Comparison of ENCODE assay signal across 17 mouse cellular contexts in genomic region chr3:152457308-152458035, GRCm38 (mm10).
DNase-seq lines count a peak whose midpoint lies in the region; ATAC-seq and TF ChIP-seq lines count a peak whose summit lies in the region.
"Had no signal": no experiment of that assay in that cellular context is flagged by ENCODE, and none has a peak within 500 bp of the region (broad histone marks: within the 10 kb centered on the region; RNA-seq: fewer than 3 reads in every experiment).

No protein-coding gene starts in this region.

- peak; percentile 92 for DNase-seq in heart, adult 11 months
- no peak for DNase-seq in heart, postnatal 36 days
- DNase-seq in c-Kit-positive CD71-positive TER-119-negative erythroid progenitor cells, embryonic 14.5 days (ENCODE audit: low read depth): peak; percentile 40
- DNase-seq in heart, postnatal 0 days (ENCODE audit: low spot score): no peak
- no peak for DNase-seq in adrenal gland, adult 18-20 months (ENCODE audit: low spot score in 2 of 2)
- DNase-seq in retina, embryonic 14.5 days (ENCODE audit: low spot score): no peak
- no peak for DNase-seq in kidney, postnatal 25 days
- DNase-seq: cerebellum, adult 18-20 months; gastrocnemius, postnatal 14 days; kidney, adult 8-10 months; lung, postnatal 10 days had no signal

- H3K4me2 ChIP-seq in heart, postnatal 0 days (ENCODE audit: low read depth, low read length): no peak overlapping the region
- H3K4me2 ChIP-seq: forebrain, embryonic 15.5 days; limb, embryonic 13.5 days; midbrain, embryonic 13.5 days had no signal

- no peak for TF ChIP-seq CTCF in heart, postnatal 0 days (IDR thresholded peaks at IDR 0.05; ENCODE audit: low read depth)

- no peak overlapping the region for H3K9ac ChIP-seq in heart, postnatal 0 days (replicated peaks; ENCODE audit: low read depth, low read length)
- H3K9ac ChIP-seq: forebrain, embryonic 15.5 days; limb, embryonic 13.5 days; midbrain, embryonic 13.5 days had no signal

- peak; percentile 66; the same call in 1 of the 2 replicates for ATAC-seq in heart, postnatal 0 days (ENCODE audit: insufficient read depth, low read depth)
- ATAC-seq in megakaryocyte progenitor cell, adult 5-6 weeks (replicated peaks; ENCODE audit: poor library complexity): peak; percentile 96
- ATAC-seq: forebrain, embryonic 15.5 days; hindbrain, embryonic 16.5 days; midbrain, embryonic 13.5 days had no signal

- peak overlapping the region; percentile 56 for H3K27ac ChIP-seq in heart, postnatal 0 days (ENCODE audit: low read depth)
- H3K27ac ChIP-seq: forebrain, embryonic 15.5 days; left cerebral cortex, adult 2 months; limb, embryonic 13.5 days; midbrain, embryonic 13.5 days had no signal

- WGBS in heart, postnatal 0 days: 36% methylated on average over 2 of the region's 2 CpGs

- H3K4me3 ChIP-seq in heart, postnatal 0 days (ENCODE audit: low read depth, low read length): no peak overlapping the region
- H3K4me3 ChIP-seq: forebrain, embryonic 15.5 days; left cerebral cortex, adult 2 months; limb, embryonic 13.5 days; midbrain, embryonic 13.5 days had no signal

- H3K9me3 ChIP-seq in heart, postnatal 0 days (replicated peaks; ENCODE audit: control insufficient read depth, low read length): no peaks in the 10 kb centered on the region
- H3K9me3 ChIP-seq: forebrain, embryonic 15.5 days; limb, embryonic 13.5 days; midbrain, embryonic 13.5 days had no signal

- H3K4me1 ChIP-seq in heart, postnatal 0 days (ENCODE audit: control insufficient read depth, insufficient read depth): 0 out of 2 replicates have a peak, but pooled peaks cover 5% of the 10 kb centered on the region
- H3K4me1 ChIP-seq: forebrain, embryonic 15.5 days; midbrain, embryonic 13.5 days had no signal

- intact Hi-C loops in heart, postnatal 36 days (cut with DNase I): no loop called here

- H3K27me3 ChIP-seq in heart, postnatal 0 days (ENCODE audit: control insufficient read depth, insufficient read depth, low read length): no peaks in the 10 kb centered on the region
- H3K27me3 ChIP-seq: forebrain, embryonic 15.5 days; limb, embryonic 13.5 days; midbrain, embryonic 13.5 days had no signal

- peak; percentile 10; the same call in 1 of the 2 replicates for TF ChIP-seq EP300 in heart, postnatal 0 days (IDR thresholded peaks at IDR 0.05; ENCODE audit: low read depth)

- H3K36me3 ChIP-seq in heart, postnatal 0 days (replicated peaks; ENCODE audit: control insufficient read depth, insufficient read depth, low read length): peaks cover 55% of the 10 kb centered on the region

Comparison
In these comparisons a context has a peak if more than half of its experiments do, and no peak if none do; other contexts are left out.
1. DNase-seq: peak in heart, adult 11 months (single experiment) and c-Kit-positive CD71-positive TER-119-negative erythroid progenitor cells, embryonic 14.5 days (single experiment); none in heart, postnatal 36 days (0 of 2), heart, postnatal 0 days (single experiment), adrenal gland, adult 18-20 months (0 of 2), retina, embryonic 14.5 days (single experiment) and kidney, postnatal 25 days (0 of 2).